Mouse (Mus musculus) kidney, adult 2 months (tissue): ENCODE measurements around the gene Sfrp5. TPM values are rescaled to one million over a fixed set of nuclear protein-coding genes. Genes with fewer than 3 reads are reported as not detected.

Experiments used
- DNase-seq: peaks from one replicate; pipeline ENCODE4 v3.0.0; 2021
- H3K27ac ChIP-seq: fragments of 200-500 bp; 2 replicates; pipeline ENCODE4 v1.5.1; 2012; ENCODE audit warnings: low read depth, low read length, control low read depth, inconsistent platforms; ENCODE audit not compliant: insufficient read depth
- H3K27me3 ChIP-seq: fragments of 200-500 bp; replicated peaks from 2 replicates; pipeline ENCODE4 v1.6.1; 2012; ENCODE audit warnings: mild to moderate bottlenecking, moderate library complexity, low read length, inconsistent platforms; ENCODE audit not compliant: control insufficient read depth, insufficient read depth
- H3K36me3 ChIP-seq: fragments of 200-500 bp; 2 replicates; pipeline ENCODE4 v1.6.1; 2012; ENCODE audit warnings: mild to moderate bottlenecking, moderate library complexity, low read length, inconsistent platforms; ENCODE audit not compliant: control insufficient read depth, insufficient read depth
- H3K4me1 ChIP-seq: fragments of 200-500 bp; 2 replicates; pipeline ENCODE4 v1.6.1; 2011; ENCODE audit warnings: low read length; ENCODE audit not compliant: control insufficient read depth, insufficient read depth
- H3K4me3 ChIP-seq: fragments of 200-500 bp; 2 replicates; pipeline ENCODE4 v1.5.1; 2011; ENCODE audit warnings: mild to moderate bottlenecking, low read depth, low read length, control low read depth; ENCODE audit not compliant: insufficient read depth
- CTCF ChIP-seq: fragments of 200-500 bp; conservative IDR thresholded peaks from 2 replicates; pipeline ENCODE4 v1.5.1; 2011; ENCODE audit warnings: low read depth, mild to moderate bottlenecking, control low read depth, low read length, moderate library complexity, mixed read lengths; ENCODE audit not compliant: insufficient read depth, insufficient read length
- POLR2A ChIP-seq: fragments of 200-500 bp; IDR thresholded peaks from one replicate; pipeline ENCODE4 v1.6.1; 2011; ENCODE audit warnings: low read depth, low read length, control low read depth
- WGBS: fragments of 180-500 bp; shearing (Covaris S2); methylation state at CpG from one replicate; pipeline ENCODE4 v1.1.7; 2018; 5-methylcytosine and 5-hydroxymethylcytosine counted together
- polyA plus RNA-seq: library from polyadenylated mRNA; depleted of rRNA; stranded (reverse); fragments of >200 nt; gene quantifications from 2 replicates; pipeline ENCODE4 v1.2.3, GENCODE M21; 2012

Gene Sfrp5
- polyA plus RNA-seq, 1 experiment: 3.6 TPM

DNA sequence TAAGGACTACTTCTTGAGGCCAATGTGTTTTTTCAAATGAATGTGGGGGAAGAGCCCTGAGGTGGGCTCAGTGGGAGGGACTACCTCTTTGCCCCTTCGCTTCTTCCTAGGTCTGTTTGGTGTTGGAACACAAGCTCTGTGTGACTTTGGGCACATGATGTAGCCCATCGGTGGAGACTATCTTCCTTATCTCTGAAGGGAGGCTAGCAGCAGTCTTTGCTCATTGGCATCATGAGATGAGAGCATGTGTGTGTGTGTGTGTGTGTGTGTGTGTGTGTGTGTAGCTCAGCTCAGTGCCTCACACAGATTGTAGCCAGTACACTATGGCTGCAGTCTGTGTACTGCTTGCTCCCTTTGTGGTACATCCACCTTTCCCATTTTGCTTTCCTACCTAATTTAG, 24.6 kb downstream of the Sfrp5 start:
- TF ChIP-seq POLR2A (no peak), CTCF (no peak)
- H3K27ac ChIP-seq: no peak overlapping the region
- H3K4me3 ChIP-seq: no peak overlapping the region
- H3K4me1 ChIP-seq: no peaks in the 10 kb centered on the region
- H3K36me3 ChIP-seq: peaks cover 1% of the 10 kb centered on the region; the same call in 1 of the 2 replicates
- DNase-seq: no peak
- 86% methylated on average over 2 of the region's 2 CpGs for WGBS
- no peaks in the 10 kb centered on the region for H3K27me3 ChIP-seq

GRCm38 (mm10) chr19:42176841-42177240, 25.2 kb downstream of the Sfrp5 start:
- TF ChIP-seq CTCF (no peak), POLR2A (no peak)
- WGBS: 81% methylated on average over 7 of the region's 7 CpGs
- H3K36me3 ChIP-seq: peaks cover 1% of the 10 kb centered on the region; the same call in 1 of the 2 replicates
- H3K27ac ChIP-seq: no peak overlapping the region
- peaks cover under 1% of the 10 kb centered on the region; the same call in 1 of the 2 replicates for H3K4me1 ChIP-seq
- H3K4me3 ChIP-seq: no peak overlapping the region
- DNase-seq: no peak
- no peaks in the 10 kb centered on the region for H3K27me3 ChIP-seq

- peak; percentile 97 for DNase-seq
- WGBS: 2% methylated on average over 55 of the region's 56 CpGs
- no peak overlapping the region for H3K27ac ChIP-seq
- peak overlapping the region; percentile 68 for H3K4me3 ChIP-seq
- H3K27me3 ChIP-seq: no peaks in the 10 kb centered on the region
- peaks cover 11% of the 10 kb centered on the region for H3K4me1 ChIP-seq
- no peaks in the 10 kb centered on the region for H3K36me3 ChIP-seq
- TF ChIP-seq CTCF (no peak), POLR2A (peak; percentile 67)
Measured at GRCm38 (mm10) chr19:42170025-42170969, 31.8 kb downstream of the Sfrp5 start.

DNA sequence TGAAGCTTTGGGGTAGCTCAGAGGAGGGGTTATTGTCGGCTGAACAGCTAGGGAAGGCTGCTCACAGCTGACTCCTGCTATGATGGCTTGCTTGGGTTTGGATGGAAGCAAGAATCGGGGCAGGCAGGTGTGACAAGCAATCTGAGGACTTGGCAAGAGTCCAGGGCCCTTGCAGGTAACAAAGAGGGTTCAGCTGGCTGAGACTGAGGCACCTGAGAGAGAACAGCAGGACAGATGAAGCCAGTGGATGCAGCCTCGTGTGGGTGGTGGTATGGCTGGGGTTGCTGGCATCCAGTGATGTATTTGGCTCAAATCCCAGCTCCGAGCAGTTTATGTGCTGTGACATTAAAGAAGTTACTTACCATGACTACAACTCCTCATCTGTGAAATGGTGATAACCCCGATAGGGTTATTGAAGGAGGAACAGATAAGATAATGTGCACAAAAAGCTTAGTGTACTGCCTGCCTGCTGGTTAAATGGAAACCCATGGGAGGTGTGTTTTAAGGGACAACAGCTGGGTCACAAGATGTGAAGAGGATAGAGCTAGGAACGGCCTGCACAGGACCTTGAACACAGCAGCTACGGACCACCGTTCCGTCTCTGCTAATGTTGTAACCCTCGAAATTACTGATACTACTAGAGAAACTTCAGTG, 32.6 kb downstream of the Sfrp5 start:
- peak; percentile 30 for DNase-seq
- Histone ChIP-seq H3K27me3 (no peaks in the 10 kb centered on the region), H3K27ac (no peak overlapping the region), H3K36me3 (no peaks in the 10 kb centered on the region), H3K4me3 (no peak overlapping the region), H3K4me1 (peaks cover 11% of the 10 kb centered on the region)
- TF ChIP-seq CTCF (no peak), POLR2A (no peak)
- 47% methylated on average over 10 of the region's 10 CpGs for WGBS

DNA sequence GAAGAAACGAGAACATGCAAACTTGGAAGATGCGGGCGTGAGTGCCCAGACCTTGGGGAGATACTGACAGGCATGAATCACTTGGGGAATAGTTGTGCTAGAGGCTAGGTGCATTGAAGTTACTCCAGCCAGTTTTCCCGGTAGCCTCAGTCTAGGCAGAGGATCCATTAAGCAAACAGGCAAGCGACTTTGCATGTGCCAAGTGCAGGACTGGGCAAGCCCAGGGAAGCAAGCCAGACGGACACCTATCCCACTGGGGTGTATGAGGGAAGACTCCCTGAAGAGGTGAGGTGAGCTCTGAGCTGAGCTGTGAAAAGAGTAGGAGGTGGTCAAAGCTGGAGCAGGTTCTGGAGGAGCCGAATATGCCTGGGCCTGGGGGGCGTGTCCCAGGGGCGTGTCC, 34.6 kb downstream of the Sfrp5 start:
- WGBS: 73% methylated on average over 9 of the region's 9 CpGs
- no peaks in the 10 kb centered on the region for H3K27me3 ChIP-seq
- H3K36me3 ChIP-seq: no peaks in the 10 kb centered on the region
- no peak for DNase-seq
- no peak overlapping the region for H3K27ac ChIP-seq
- TF ChIP-seq CTCF (no peak), POLR2A (no peak)
- H3K4me3 ChIP-seq: no peak overlapping the region
- peaks cover 11% of the 10 kb centered on the region for H3K4me1 ChIP-seq

- peaks cover 10% of the 10 kb centered on the region for H3K4me1 ChIP-seq
- DNase-seq: peak; percentile 31
- no peaks in the 10 kb centered on the region for H3K36me3 ChIP-seq
- TF ChIP-seq POLR2A (no peak), CTCF (no peak)
- H3K27me3 ChIP-seq: no peaks in the 10 kb centered on the region
- no peak overlapping the region for H3K4me3 ChIP-seq
- 27% methylated on average over 3 of the region's 3 CpGs for WGBS
- no peak overlapping the region for H3K27ac ChIP-seq
Measured at GRCm38 (mm10) chr19:42166766-42167165, 35.3 kb downstream of the Sfrp5 start.

DNA sequence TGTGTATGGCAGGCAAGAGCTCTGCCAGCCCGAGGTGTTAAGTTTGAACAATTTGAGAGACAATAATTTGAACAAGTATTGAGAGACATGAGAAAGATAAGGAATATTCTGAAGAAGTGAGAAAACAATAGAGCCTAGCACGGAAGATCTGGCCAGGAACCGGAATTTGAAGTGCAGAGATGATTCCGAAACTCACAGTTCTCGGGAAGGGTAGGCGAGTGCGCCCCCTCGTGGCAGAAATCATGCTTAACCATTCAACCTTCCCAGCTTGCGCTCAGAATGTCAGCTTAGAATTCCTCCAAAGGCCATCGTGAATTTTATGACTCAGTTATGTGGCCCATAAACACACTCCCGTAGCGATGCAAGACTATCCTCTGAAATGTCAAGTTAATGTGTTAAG, 35.9 kb downstream of the Sfrp5 start:
- WGBS: 1% methylated on average over 12 of the region's 12 CpGs
- no peak overlapping the region for H3K4me3 ChIP-seq
- H3K27me3 ChIP-seq: no peaks in the 10 kb centered on the region
- peaks cover 4% of the 10 kb centered on the region; the same call in 1 of the 2 replicates for H3K4me1 ChIP-seq
- no peak overlapping the region for H3K27ac ChIP-seq
- H3K36me3 ChIP-seq: no peaks in the 10 kb centered on the region
- peak; percentile 87 for DNase-seq
- TF ChIP-seq POLR2A (no peak), CTCF (peak; percentile 97)
